ENCODE assay signal across 17 mouse cellular contexts in the genomic region with DNA sequence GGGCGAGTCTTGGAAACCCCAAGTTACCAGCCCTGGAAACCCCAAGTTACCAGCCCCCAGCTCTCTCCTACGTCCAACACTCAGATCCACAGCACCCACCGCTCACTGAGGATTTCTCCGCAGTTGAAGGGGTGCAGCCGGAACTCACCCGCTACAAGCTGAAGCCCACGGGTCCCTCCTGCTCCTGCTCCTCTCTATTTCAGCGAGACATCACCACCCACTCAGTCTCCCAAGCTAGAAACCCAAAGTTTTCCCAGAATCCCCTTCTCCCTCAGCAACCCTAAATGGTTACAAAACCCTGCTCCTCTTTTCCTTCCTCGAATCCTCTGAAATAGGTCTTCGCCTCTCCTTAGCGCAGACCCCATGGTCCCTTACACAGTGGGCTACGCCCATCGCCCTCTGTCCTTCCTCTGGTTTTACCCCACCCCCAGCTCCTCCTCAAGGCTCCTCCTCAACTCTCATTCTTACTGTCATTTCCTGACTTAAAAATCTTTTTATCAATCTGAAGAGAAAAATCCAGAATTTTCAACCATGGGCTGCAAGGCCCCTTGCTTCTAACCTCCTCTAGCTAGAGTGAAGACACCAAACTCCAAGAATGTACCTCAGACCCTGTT. TPM values are rescaled to one million over a fixed set of nuclear protein-coding genes. Genes with fewer than 3 reads are reported as not detected.
A peak's percentile ranks its signal among the peaks of the same experiment; 100 is the strongest.
DNase-seq lines count a peak whose midpoint lies in the region; ATAC-seq and TF ChIP-seq lines count a peak whose summit lies in the region.
"Had no signal": no experiment of that assay in that cellular context is flagged by ENCODE, and none has a peak within 500 bp of the region (broad histone marks: within the 10 kb centered on the region; RNA-seq: fewer than 3 reads in every experiment).

No protein-coding gene starts in this region.

- peaks cover 10% of the 10 kb centered on the region for H3K4me1 ChIP-seq in kidney, embryonic 15.5 days
- H3K4me1 ChIP-seq in kidney, adult 2 months (ENCODE audit: control insufficient read depth, insufficient read depth, low read length): no peaks in the 10 kb centered on the region

- no peak overlapping the region for H3K4me2 ChIP-seq in kidney, embryonic 15.5 days
- H3K4me2 ChIP-seq: hindbrain, embryonic 14.5 days; liver, embryonic 12.5 days had no signal

- no peak for TF ChIP-seq POLR2A in kidney, adult 2 months (IDR thresholded peaks at IDR 0.05; ENCODE audit: low read depth, low read length)

- TF ChIP-seq CTCF in left cerebral cortex, adult 2 months (IDR thresholded peaks at IDR 0.05): no peak
- no peak for TF ChIP-seq CTCF in kidney, adult 2 months (conservative IDR thresholded peaks at IDR 0.05; ENCODE audit: insufficient read depth, insufficient read length, low read depth, low read length)

- ATAC-seq in frontal cortex, adult (ENCODE audit: low TSS enrichment): peak; percentile 60
- ATAC-seq in activated CD4-positive, CD25-positive, alpha-beta regulatory T cell, adult 4 months: peak; percentile 8
- no peak for ATAC-seq in kidney, embryonic 15.5 days (replicated peaks; ENCODE audit: low FRiP score)
- ATAC-seq: forebrain, embryonic 16.5 days; liver, embryonic 12.5 days had no signal

- H3K36me3 ChIP-seq in kidney, embryonic 15.5 days: no peaks in the 10 kb centered on the region
- no peaks in the 10 kb centered on the region for H3K36me3 ChIP-seq in kidney, adult 2 months (ENCODE audit: control insufficient read depth, insufficient read depth, low read length)
- H3K36me3 ChIP-seq: limb, embryonic 10.5 days had no signal

- H3K27ac ChIP-seq in left cerebral cortex, adult 2 months: peak overlapping the region; percentile 82
- H3K27ac ChIP-seq in kidney, embryonic 15.5 days: no peak overlapping the region
- H3K27ac ChIP-seq in kidney, adult 2 months (ENCODE audit: insufficient read depth, low read depth, low read length): no peak overlapping the region
- H3K27ac ChIP-seq: hindbrain, embryonic 14.5 days; limb, embryonic 10.5 days; liver, embryonic 12.5 days had no signal

- no peak for DNase-seq in frontal cortex, postnatal 25 days (ENCODE audit: low spot score in 2 of 2)
- DNase-seq in left cerebral cortex, adult 2 months (ENCODE audit: extremely low spot score in 1 of 2, low spot score in 2 of 2): peak; percentile 50 to 58
- DNase-seq in right cerebral cortex, postnatal 10 days (ENCODE audit: low spot score in 2 of 2): peak; percentile 60 to 67
- DNase-seq in kidney, adult 2 months: no peak
- no peak for DNase-seq in cerebellum, adult 11 months
- DNase-seq: cerebellum, adult 9-11 months; gastrocnemius, postnatal 25 days; heart, postnatal 10 days; kidney, adult 11 months; kidney, postnatal 4 days had no signal

- H3K9ac ChIP-seq in kidney, embryonic 15.5 days: no peak overlapping the region
- H3K9ac ChIP-seq: hindbrain, embryonic 14.5 days; liver, embryonic 12.5 days had no signal

- WGBS in kidney, embryonic 15.5 days: 85% methylated on average over 13 of the region's 13 CpGs
- WGBS in kidney, adult 2 months: 88% methylated on average over 13 of the region's 13 CpGs

- no peaks in the 10 kb centered on the region for H3K9me3 ChIP-seq in kidney, embryonic 15.5 days (replicated peaks)
- H3K9me3 ChIP-seq: limb, embryonic 10.5 days; liver, embryonic 12.5 days had no signal

- peaks cover 3% of the 10 kb centered on the region; the same call in 1 of the 2 replicates for H3K27me3 ChIP-seq in kidney, embryonic 15.5 days
- H3K27me3 ChIP-seq in kidney, adult 2 months (replicated peaks; ENCODE audit: control insufficient read depth, insufficient read depth, low read length): no peaks in the 10 kb centered on the region

- intact Hi-C loops in left cerebral cortex, adult 2 months (cut with DNase I): loop anchor here (2.0 to 5.0 kb wide), 4 partner anchors 102 to 345 kb away; partner anchors contain the start of gene Cacna1i

- H3K4me3 ChIP-seq in left cerebral cortex, adult 2 months: no peak overlapping the region
- H3K4me3 ChIP-seq in kidney, embryonic 15.5 days (replicated peaks): no peak overlapping the region
- H3K4me3 ChIP-seq in kidney, adult 2 months (ENCODE audit: insufficient read depth, low read depth, low read length): no peak overlapping the region
- H3K4me3 ChIP-seq: limb, embryonic 10.5 days; liver, embryonic 12.5 days had no signal

RNA-seq across cellular contexts. Expression of gene Fam83f, which starts 39.3 kb away (rescaled TPM):
- polyA plus RNA-seq in activated CD4-positive, CD25-positive, alpha-beta regulatory T cell, adult 4 months (2017; shearing (Covaris generic)): not detected
- under 1 TPM; 0.26 to 0.54 TPM for total RNA-seq in left cerebral cortex, adult 2 months (2021)
- polyA plus RNA-seq in kidney, embryonic 15.5 days (2015; fragmentation: Nextera tagmentation; extraction: Ambion mirVana): 3.8 and 4.1 TPM in 2 replicates
- polyA plus RNA-seq in kidney, adult 2 months (2012; rRNA removed): 2.8 and 3.1 TPM in 2 replicates
- polyA plus RNA-seq: forebrain, embryonic 16.5 days had no signal

RNA-seq across cellular contexts. Expression of gene Grap2, which starts 60.0 kb away (rescaled TPM):
- polyA plus RNA-seq in activated CD4-positive, CD25-positive, alpha-beta regulatory T cell, adult 4 months (2017; shearing (Covaris generic)): 10 to 100 TPM; 43.4 to 46.5 TPM
- total RNA-seq in left cerebral cortex, adult 2 months (2021): under 1 TPM; 0.44 to 0.66 TPM
- polyA plus RNA-seq in kidney, embryonic 15.5 days (2015; fragmentation: Nextera tagmentation; extraction: Ambion mirVana): 0.51 and 1.4 TPM in 2 replicates
- 0.31 and 2.5 TPM in 2 replicates for polyA plus RNA-seq in kidney, adult 2 months (2012; rRNA removed)
- polyA plus RNA-seq: forebrain, embryonic 16.5 days had no signal

Comparison
In these comparisons a context has a peak if more than half of its experiments do, and no peak if none do; other contexts are left out.
1. DNase-seq: peak in left cerebral cortex, adult 2 months (2 of 2) and right cerebral cortex, postnatal 10 days (2 of 2); none in frontal cortex, postnatal 25 days (0 of 2), kidney, adult 2 months (single experiment) and cerebellum, adult 11 months (single experiment).
2. RNA of gene Grap2, which starts 60.0 kb away (polyA plus RNA-seq): 43.4 to 46.5 TPM in activated CD4-positive, CD25-positive, alpha-beta regulatory T cell, adult 4 months; 0.31 to 2.5 TPM in kidney, adult 2 months and 0.51 to 1.4 TPM in kidney, embryonic 15.5 days; every median in the first group is over 10 times any median in the second.